Mouse (Mus musculus) olfactory bulb, adult 2 months (tissue): ENCODE measurements around the gene Ets1.

Experiments
- CTCF ChIP-seq: fragments of 200-500 bp; IDR thresholded peaks from 2 replicates; pipeline ENCODE4 v1.5.1; 2012; ENCODE audit warnings: low read depth, mild to moderate bottlenecking, low read length, moderate library complexity; ENCODE audit not compliant: insufficient read depth
- POLR2A ChIP-seq: fragments of 200-500 bp; IDR thresholded peaks from 2 replicates; pipeline ENCODE4 v1.6.1; 2012; ENCODE audit warnings: mild to moderate bottlenecking, low read depth, low read length, moderate library complexity; ENCODE audit not compliant: insufficient read depth

- no peak for TF ChIP-seq POLR2A
- TF ChIP-seq CTCF = no peak
Measured at GRCm38 (mm10) chr9:32677646-32678045, 41.6 kb downstream of the Ets1 start.
